Mouse (Mus musculus) skeletal muscle tissue, adult 2 months (tissue): ENCODE results near the gene Rem2.

Source experiments
- DNase-seq: peaks from one replicate; pipeline ENCODE4 v3.0.0-alpha.2; 2012; ENCODE audit warnings: low read depth, low spot score

The Rem2 gene

DNA sequence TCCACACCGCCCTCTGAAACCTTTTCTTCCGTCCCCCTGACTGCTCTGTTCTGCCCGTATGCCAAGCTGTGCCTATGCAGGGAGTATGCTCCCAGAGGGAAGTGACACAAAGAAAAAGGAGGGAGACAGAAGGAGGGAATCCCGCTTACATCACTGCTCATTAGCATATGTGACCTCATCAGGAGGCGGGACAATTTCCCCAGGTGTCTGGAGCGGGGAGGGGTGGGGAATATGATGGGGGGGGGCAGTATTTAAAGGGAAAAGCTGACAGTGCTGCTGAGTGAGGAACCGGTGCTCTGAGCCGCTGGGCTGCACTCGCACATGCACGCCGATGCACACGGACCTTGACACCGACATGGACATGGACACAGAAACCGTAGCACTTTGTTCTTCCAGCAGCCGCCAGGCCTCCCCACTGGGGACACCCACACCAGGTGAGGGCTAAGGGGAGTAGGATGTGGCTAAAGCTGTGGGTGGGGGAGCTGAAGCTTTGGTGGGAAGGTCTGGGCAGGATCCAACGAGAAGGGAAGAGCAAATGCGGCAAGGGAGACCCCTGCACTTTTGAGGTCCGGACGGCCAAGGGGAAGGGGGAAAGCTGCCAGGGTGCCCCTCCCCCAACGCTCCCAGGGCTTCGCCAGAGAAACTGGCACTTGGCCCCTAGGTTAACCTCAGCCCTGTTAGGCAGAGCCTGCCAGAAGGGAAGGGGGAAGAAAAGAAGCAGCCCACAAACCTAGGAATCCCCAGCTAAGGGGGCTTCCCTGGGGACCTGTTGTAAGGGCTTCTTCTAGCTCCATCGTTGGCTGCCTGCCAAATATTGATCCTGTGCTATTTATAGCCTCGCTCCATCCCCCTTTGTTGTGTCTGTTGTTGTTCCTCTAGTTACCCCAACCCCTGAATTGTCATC lies at the start of gene Rem2:
Gene Rem2, plus strand, starts transcription at position 160 of the 904 bp plus-strand sequence.
- DNase-seq = no peak

- peak; percentile 89 for DNase-seq
Measured at GRCm38 (mm10) chr14:54426689-54427398, 49.1 kb upstream of the Rem2 start, which contains the start of gene Mrpl52. Gene Mrpl52, plus strand, starts transcription at chr14:54426909.

GRCm38 (mm10) chr14:54427696-54428095 lies 48.2 kb upstream of the Rem2 start:
- DNase-seq = no peak

DNA sequence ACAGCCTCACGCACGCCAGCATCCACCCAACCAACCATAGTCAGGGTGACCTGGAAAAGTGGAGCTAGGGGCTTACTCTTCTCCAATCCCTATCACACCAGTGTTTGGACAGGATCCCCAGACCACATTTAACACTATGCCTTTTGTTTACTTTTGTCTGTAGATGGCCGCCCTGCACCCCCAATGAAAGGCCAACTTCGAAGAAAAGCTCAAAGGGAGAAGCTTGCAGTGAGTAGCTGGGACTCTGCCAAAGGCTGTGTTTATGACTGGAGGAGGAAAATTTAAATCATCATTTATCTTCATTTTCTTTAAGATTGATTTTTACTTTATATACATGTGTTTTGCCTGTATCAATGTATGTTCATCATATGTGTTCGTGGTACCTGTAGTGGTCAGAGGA lies 47.5 kb upstream of the Rem2 start:
- DNase-seq = no peak

DNA sequence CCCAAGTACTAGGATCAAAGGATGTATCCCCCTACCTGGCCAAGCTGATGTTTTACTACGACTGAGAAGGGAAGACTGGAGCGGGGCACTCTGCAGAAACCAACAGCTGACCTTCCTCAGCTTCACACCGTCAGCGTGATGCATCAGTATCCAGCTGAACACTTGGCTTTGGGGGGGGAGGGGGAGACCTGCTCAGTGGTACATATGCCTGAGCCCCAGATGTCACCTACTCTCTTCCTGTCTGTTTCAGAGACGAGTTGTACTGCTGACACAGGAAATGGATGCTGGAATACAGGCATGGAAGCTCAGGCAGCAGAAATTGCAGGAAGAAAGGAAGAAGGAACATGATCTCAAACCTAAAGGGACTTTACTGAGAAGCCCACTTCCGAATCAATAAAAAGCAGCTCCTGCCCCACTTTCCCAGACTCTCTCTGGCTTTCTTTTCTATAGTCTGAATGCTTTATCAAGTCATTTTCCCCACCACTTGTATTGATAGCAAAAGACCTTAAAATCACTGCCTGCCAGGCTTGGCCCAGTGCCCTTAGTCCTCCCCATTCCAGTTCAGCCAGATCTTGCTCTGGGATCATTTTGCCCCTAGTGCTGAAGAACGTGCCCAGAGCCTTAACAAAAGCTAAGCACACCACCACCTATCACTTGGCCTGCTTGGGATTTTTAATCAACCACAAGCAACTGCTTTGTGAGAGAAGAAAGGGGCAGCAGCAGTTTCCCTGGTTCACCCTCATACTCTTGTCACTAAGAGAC lies 46.4 kb upstream of the Rem2 start:
- no peak for DNase-seq

GRCm38 (mm10) chr14:54430406-54431145 lies 45.3 kb upstream of the Rem2 start:
- DNase-seq = no peak

DNA sequence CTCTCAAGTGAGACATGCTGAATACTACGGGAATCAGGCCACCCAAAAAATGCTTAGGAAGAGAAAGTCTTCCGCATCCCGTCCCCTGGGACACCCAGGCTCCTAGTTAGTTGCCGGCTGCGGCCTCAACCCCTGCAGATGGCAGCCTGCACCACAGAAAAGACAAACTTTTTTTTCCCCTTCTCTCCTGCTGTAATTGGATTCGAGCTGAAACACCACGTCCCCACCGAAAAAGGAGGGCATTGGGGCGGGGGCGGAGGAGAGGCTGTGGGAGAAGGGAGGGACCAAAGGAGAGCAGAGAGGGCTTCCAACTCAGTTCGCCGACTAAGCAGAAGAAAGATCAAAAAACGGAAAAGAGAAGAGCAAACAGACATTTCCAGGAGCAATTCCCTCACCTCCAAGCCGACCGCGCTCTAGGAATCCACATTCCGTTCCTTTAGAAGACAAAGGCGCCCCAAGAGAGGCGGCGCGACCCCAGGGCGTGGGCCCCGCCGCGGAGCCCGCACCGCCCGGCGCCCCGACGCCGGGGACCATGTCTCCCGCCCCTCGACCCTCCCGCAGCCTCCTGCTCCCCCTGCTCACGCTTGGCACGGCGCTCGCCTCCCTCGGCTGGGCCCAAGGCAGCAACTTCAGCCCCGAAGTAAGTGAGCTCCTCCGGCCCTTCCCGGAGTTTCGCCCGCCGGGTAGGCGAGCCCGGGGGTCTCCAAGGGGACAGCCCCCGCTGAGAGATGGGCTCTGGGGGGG lies 44.4 kb upstream of the Rem2 start, which contains the start of gene Mmp14:
Gene Mmp14, plus strand, starts transcription at position 279 of the 744 bp plus-strand sequence.
- DNase-seq = peak; percentile 71

- no peak for DNase-seq
Measured at GRCm38 (mm10) chr14:54432078-54432836, 43.6 kb upstream of the Rem2 start.

DNA sequence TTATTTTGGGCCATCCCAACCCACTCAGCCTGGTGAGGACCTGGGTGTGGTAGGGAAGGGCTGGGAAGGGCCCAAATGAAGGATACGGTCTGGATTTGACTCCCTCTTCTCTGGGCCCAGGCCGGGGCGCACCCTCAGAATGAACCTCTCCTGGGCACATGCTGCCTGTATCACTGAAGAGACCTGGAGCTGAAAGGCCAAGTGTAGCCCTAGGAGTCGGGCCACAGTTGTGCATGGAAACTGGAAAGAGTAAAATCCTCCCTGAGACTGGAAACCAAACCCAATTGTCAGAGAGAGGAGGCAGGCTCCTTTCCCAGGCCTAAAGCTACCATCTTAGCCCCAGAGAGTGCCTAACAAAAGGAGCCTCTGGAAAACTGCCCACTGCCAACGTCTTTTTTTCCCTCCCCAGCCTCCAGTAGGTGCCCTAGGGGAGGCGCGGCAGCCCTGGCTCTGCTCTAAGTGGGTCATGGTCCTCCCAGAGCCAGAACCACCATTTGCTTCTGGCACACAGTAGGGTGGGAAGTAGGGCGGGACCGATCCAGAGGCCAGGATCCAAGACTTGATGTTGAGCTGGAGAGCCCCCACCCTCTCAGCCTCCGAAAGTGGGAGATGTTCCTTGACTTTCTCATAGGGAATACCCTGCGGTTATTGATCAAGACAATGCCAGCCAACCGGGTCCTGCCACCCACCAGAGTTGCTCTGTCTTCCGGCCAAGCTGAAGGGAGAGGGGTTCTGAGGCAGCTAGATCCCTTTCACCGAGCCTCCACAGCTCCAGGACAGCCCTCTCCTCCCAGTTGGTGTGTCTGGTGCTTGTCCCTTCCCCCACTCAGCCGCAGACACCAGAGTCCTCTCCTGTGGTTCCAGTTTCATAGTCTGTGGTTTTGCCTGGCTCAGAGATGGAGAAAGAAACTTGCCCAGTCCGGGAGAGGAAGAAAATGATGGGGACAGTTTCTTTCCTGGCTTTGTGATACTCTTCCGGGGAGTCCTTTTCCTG lies 42.8 kb upstream of the Rem2 start:
- DNase-seq = no peak

GRCm38 (mm10) chr14:54433941-54434531 lies 41.9 kb upstream of the Rem2 start:
- DNase-seq = no peak

DNA sequence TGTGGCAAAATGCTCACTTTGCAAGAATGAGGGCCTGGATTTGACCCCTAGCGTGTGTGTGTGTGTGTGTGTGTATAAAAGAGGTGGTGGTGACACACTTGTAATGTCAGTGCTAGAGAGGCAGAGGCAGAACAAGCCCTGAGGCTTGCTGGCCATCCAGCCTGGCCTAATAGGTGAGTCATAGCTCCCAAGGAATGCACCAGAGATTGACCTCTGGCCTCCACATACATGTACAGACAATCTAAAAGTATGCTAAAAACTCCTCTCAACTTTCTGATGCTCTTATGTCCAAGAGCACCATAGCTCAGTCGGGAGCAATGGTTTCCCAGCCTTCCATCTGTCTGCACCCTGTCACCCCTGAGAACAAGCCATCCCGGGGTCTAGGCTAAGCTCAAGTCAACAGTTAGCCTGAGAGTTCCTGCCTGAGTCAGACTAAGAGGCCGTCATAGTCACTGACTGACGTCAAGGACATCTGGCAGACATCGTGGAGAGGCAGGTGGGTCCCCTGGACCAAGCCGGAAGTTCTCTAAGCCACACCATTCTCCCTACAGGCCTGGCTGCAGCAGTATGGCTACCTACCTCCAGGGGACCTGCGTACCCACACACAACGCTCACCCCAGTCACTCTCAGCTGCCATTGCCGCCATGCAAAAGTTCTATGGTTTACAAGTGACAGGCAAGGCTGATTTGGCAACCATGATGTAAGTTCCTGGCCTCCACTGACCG lies 40.5 kb upstream of the Rem2 start:
- no peak for DNase-seq

DNA sequence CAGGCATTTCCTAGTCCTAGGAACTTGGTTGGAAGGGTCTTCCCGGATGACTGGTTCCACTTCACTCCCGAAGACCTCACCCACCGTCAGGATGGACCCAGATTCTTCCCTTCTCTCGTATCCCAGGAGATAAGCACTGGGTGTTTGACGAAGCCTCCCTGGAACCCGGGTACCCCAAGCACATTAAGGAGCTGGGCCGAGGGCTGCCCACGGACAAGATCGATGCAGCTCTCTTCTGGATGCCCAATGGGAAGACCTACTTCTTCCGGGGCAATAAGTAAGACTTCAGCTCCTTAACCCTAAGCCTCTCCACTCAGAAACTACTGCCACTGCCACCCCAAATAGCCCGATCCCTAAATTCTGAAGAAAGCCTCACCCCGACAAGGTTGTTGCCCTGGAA lies 36.7 kb upstream of the Rem2 start:
- DNase-seq = no peak

GRCm38 (mm10) chr14:54439610-54440009 lies 36.3 kb upstream of the Rem2 start:
- no peak for DNase-seq

DNA sequence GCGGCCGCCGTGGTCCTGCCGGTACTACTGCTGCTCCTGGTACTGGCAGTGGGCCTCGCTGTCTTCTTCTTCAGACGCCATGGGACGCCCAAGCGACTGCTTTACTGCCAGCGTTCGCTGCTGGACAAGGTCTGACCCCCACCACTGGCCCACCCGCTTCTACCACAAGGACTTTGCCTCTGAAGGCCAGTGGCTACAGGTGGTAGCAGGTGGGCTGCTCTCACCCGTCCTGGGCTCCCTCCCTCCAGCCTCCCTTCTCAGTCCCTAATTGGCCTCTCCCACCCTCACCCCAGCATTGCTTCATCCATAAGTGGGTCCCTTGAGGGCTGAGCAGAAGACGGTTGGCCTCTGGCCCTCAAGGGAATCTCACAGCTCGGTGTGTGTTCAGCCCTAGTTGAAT lies 35.4 kb upstream of the Rem2 start:
- no peak for DNase-seq

- DNase-seq = no peak
Measured at GRCm38 (mm10) chr14:54441365-54441764, 34.5 kb upstream of the Rem2 start.

- DNase-seq = no peak
Measured at GRCm38 (mm10) chr14:54442548-54442947, 33.4 kb upstream of the Rem2 start.

GRCm38 (mm10) chr14:54443196-54443595 lies 32.7 kb upstream of the Rem2 start:
- DNase-seq = peak; percentile 73
